In the genomic region with DNA sequence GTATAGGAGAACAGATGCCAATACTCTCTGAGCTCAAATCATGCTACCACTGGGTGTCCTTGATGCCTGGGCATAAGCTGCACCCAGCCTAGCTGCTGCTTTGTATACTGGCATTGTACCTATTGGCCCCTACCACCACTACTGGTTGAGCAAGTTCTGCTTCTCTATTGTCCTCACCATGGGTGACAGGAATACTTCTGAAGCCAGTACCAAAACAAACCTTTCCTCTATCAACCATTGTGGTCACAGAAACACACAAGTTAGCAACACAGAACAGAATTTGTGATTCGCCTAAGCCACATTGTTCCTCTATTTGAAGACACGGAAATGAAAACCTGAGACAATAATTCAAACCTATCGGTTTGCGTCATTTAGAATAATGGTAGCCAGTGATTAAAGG, we compare ENCODE assay signal across 21 mouse cellular contexts.
"Had no signal": no experiment of that assay in that cellular context is flagged by ENCODE, and none has a peak within 500 bp of the region (broad histone marks: within the 10 kb centered on the region; RNA-seq: fewer than 3 reads in every experiment).

No protein-coding gene starts in this region.

- H3K9me3 ChIP-seq: limb, embryonic 10.5 days; limb, embryonic 13.5 days; liver, embryonic 12.5 days; liver, embryonic 15.5 days; lung, embryonic 15.5 days; midbrain, embryonic 10.5 days; midbrain, embryonic 13.5 days had no signal

- H3K36me3 ChIP-seq: limb, embryonic 10.5 days; limb, embryonic 13.5 days; liver, embryonic 12.5 days; liver, embryonic 15.5 days; lung, embryonic 15.5 days; midbrain, embryonic 10.5 days; midbrain, embryonic 13.5 days had no signal

- H3K4me2 ChIP-seq: limb, embryonic 13.5 days; liver, embryonic 12.5 days; liver, embryonic 15.5 days; lung, embryonic 15.5 days; midbrain, embryonic 13.5 days had no signal

- DNase-seq: kidney, adult 2 months; kidney, postnatal 25 days; layer of hippocampus, adult 9-11 months; liver; lung, postnatal 10 days; lung, postnatal 36 days; right cerebral cortex, postnatal 25 days; spleen, adult 18-20 months; thymus, adult 18-20 months; thymus, postnatal 36 days had no signal

- H3K4me1 ChIP-seq: limb, embryonic 10.5 days; liver, embryonic 12.5 days; lung, embryonic 15.5 days; midbrain, embryonic 13.5 days had no signal

- H3K27ac ChIP-seq: kidney, postnatal 0 days; layer of hippocampus, adult 2 months; limb, embryonic 10.5 days; limb, embryonic 13.5 days; liver, embryonic 12.5 days; liver, embryonic 15.5 days; lung, embryonic 15.5 days; midbrain, embryonic 10.5 days; midbrain, embryonic 13.5 days had no signal

- ATAC-seq: intestine, postnatal 0 days; liver, embryonic 12.5 days; midbrain, embryonic 13.5 days; midbrain, embryonic 16.5 days had no signal

- H3K4me3 ChIP-seq: layer of hippocampus, adult 2 months; limb, embryonic 10.5 days; limb, embryonic 13.5 days; liver, embryonic 12.5 days; liver, embryonic 15.5 days; lung, embryonic 15.5 days; midbrain, embryonic 10.5 days; midbrain, embryonic 13.5 days had no signal

- H3K27me3 ChIP-seq: limb, embryonic 13.5 days; liver, embryonic 12.5 days; liver, embryonic 15.5 days; lung, embryonic 15.5 days; midbrain, embryonic 13.5 days had no signal

- H3K9ac ChIP-seq: limb, embryonic 13.5 days; liver, embryonic 12.5 days; liver, embryonic 15.5 days; lung, embryonic 15.5 days; midbrain, embryonic 13.5 days had no signal
